Mouse (Mus musculus) skeletal muscle tissue, adult 2 months (tissue): ENCODE results near the gene Sulf2.
"Not testable (repeated sequence)": the region's sequence is repeated elsewhere in the genome, so short reads cannot be mapped to it uniquely, and the experiment has no call there.

Source experiments
- DNase-seq: peaks from one replicate; pipeline ENCODE4 v3.0.0-alpha.2; 2012; ENCODE audit warnings: low read depth, low spot score

The Sulf2 gene

GRCm38 (mm10) chr2:166088991-166089390 lies 66.5 kb downstream of the Sulf2 start:
- no peak for DNase-seq

- no peak for DNase-seq
Observed at GRCm38 (mm10) chr2:166086457-166087233, 68.8 kb downstream of the Sulf2 start.

GRCm38 (mm10) chr2:166085780-166086179 lies 69.7 kb downstream of the Sulf2 start:
- DNase-seq: no peak

- not testable (repeated sequence) for DNase-seq
Observed at GRCm38 (mm10) chr2:166084964-166085363, 70.5 kb downstream of the Sulf2 start.

GRCm38 (mm10) chr2:166084111-166084510 lies 71.4 kb downstream of the Sulf2 start:
- DNase-seq: no peak

- no peak for DNase-seq
Observed at GRCm38 (mm10) chr2:166083542-166084031, 71.9 kb downstream of the Sulf2 start.

- DNase-seq: no peak
Observed at GRCm38 (mm10) chr2:166082661-166083060, 72.8 kb downstream of the Sulf2 start.

- DNase-seq: peak; percentile 64
Observed at GRCm38 (mm10) chr2:166082193-166082592, 73.3 kb downstream of the Sulf2 start.

- DNase-seq: peak; percentile 34
Observed at GRCm38 (mm10) chr2:166080967-166081750, 74.3 kb downstream of the Sulf2 start.

- no peak for DNase-seq
Observed at GRCm38 (mm10) chr2:166079961-166080885, 75.2 kb downstream of the Sulf2 start.

- DNase-seq: no peak
Observed at GRCm38 (mm10) chr2:166079231-166079630, 76.2 kb downstream of the Sulf2 start.

GRCm38 (mm10) chr2:166077371-166077770 lies 78.1 kb downstream of the Sulf2 start:
- no peak for DNase-seq

GRCm38 (mm10) chr2:166074322-166074721 lies 81.1 kb downstream of the Sulf2 start:
- DNase-seq: no peak

GRCm38 (mm10) chr2:166073082-166073481 lies 82.4 kb downstream of the Sulf2 start:
- peak; percentile 49 for DNase-seq

GRCm38 (mm10) chr2:166071889-166072288 lies 83.6 kb downstream of the Sulf2 start:
- DNase-seq: no peak

GRCm38 (mm10) chr2:166071481-166071880 lies 84.0 kb downstream of the Sulf2 start:
- DNase-seq: no peak

GRCm38 (mm10) chr2:166069738-166070137 lies 85.7 kb downstream of the Sulf2 start:
- no peak for DNase-seq

GRCm38 (mm10) chr2:166069164-166069563 lies 86.3 kb downstream of the Sulf2 start:
- DNase-seq: no peak

GRCm38 (mm10) chr2:166068261-166068660 lies 87.2 kb downstream of the Sulf2 start:
- no peak for DNase-seq

GRCm38 (mm10) chr2:166066434-166066833 lies 89.0 kb downstream of the Sulf2 start:
- DNase-seq: no peak

- no peak for DNase-seq
Observed at GRCm38 (mm10) chr2:166062431-166062830, 93.0 kb downstream of the Sulf2 start.

GRCm38 (mm10) chr2:166062008-166062407 lies 93.5 kb downstream of the Sulf2 start:
- no peak for DNase-seq
